Mouse (Mus musculus) spleen, postnatal 4 days (tissue): ENCODE data around the gene Obscn.

Experiments used
- DNase-seq, 2 experiments: peaks; one replicate each; pipeline ENCODE4 v3.0.0; 2022; ENCODE audit warnings: low spot score in 2 of 2

The Obscn gene

GRCm38 (mm10) chr11:59141772-59142370 is 5.7 kb upstream of the Obscn start:
- no peak for DNase-seq

- DNase-seq, result no peak
Measured at GRCm38 (mm10) chr11:59138537-59139486, 2.6 kb upstream of the Obscn start.

- DNase-seq, result no peak
Measured at GRCm38 (mm10) chr11:59136994-59137706, 948 bp upstream of the Obscn start.

GRCm38 (mm10) chr11:59135051-59135820 is 966 bp downstream of the Obscn start:
- DNase-seq, result no peak

- peak in 1 of 2 experiments; percentile 66 for DNase-seq
Measured at GRCm38 (mm10) chr11:59134373-59134997, 1.7 kb downstream of the Obscn start.

- no peak for DNase-seq
Measured at GRCm38 (mm10) chr11:59132065-59132464, 4.1 kb downstream of the Obscn start.

- DNase-seq, result no peak
Measured at GRCm38 (mm10) chr11:59131348-59131919, 4.8 kb downstream of the Obscn start.

GRCm38 (mm10) chr11:59130782-59131181 is 5.4 kb downstream of the Obscn start:
- DNase-seq, result no peak

GRCm38 (mm10) chr11:59105945-59106344 is 30.3 kb downstream of the Obscn start:
- no peak for DNase-seq

- no peak for DNase-seq
Measured at GRCm38 (mm10) chr11:59102324-59102723, 33.9 kb downstream of the Obscn start.

- peak; percentile 52 to 82 for DNase-seq
Measured at GRCm38 (mm10) chr11:59098339-59098738, 37.9 kb downstream of the Obscn start.

- DNase-seq, result no peak
Measured at GRCm38 (mm10) chr11:59097770-59098169, 38.4 kb downstream of the Obscn start.

GRCm38 (mm10) chr11:59094213-59094612 is 42.0 kb downstream of the Obscn start:
- DNase-seq, result peak in 1 of 2 experiments; percentile 71

GRCm38 (mm10) chr11:59087581-59087980 is 48.6 kb downstream of the Obscn start:
- no peak for DNase-seq

- DNase-seq, result no peak
Measured at GRCm38 (mm10) chr11:59085200-59085599, 51.0 kb downstream of the Obscn start.

- DNase-seq, result no peak
Measured at GRCm38 (mm10) chr11:59083125-59083524, 53.1 kb downstream of the Obscn start.

- no peak for DNase-seq
Measured at GRCm38 (mm10) chr11:59078311-59078710, 57.9 kb downstream of the Obscn start.

- DNase-seq, result no peak
Measured at GRCm38 (mm10) chr11:59070321-59070720, 65.9 kb downstream of the Obscn start.

GRCm38 (mm10) chr11:59068922-59069321 is 67.3 kb downstream of the Obscn start:
- DNase-seq, result no peak

GRCm38 (mm10) chr11:59068433-59068832 is 67.8 kb downstream of the Obscn start:
- no peak for DNase-seq

GRCm38 (mm10) chr11:59067921-59068320 is 68.3 kb downstream of the Obscn start:
- DNase-seq, result no peak
